Mouse (Mus musculus) midbrain, postnatal 0 days (tissue): Measurements from ENCODE around the gene Phf5a. TPM values are rescaled to one million over a fixed set of nuclear protein-coding genes. Genes with fewer than 3 reads are reported as not detected.

Source experiments
- ATAC-seq: fragments of 200-750 bp; cut with Nextera tagmentation; 2 replicates; pipeline ENCODE4 v1.8.0; 2017; ENCODE audit warnings: moderate number of reproducible peaks, mild to moderate bottlenecking, moderate TSS enrichment, moderate library complexity; ENCODE audit not compliant: low FRiP score
- DNase-seq: peaks from one replicate; pipeline ENCODE4 v3.0.0-alpha.2; 2015; ENCODE audit warnings: low spot score
- H3K27ac ChIP-seq: fragments of 300-500 bp; sonication (generic); 2 replicates; pipeline ENCODE4 v1.5.1; 2014; ENCODE audit warnings: low read depth, mild to moderate bottlenecking, low read length, mixed read lengths
- H3K27me3 ChIP-seq: fragments of 300-500 bp; sonication (generic); 2 replicates; pipeline ENCODE4 v1.6.1; 2014; ENCODE audit warnings: low read length, control low read depth, mixed read lengths; ENCODE audit not compliant: insufficient read depth
- H3K36me3 ChIP-seq: fragments of 300-500 bp; sonication (generic); 2 replicates; pipeline ENCODE4 v1.6.1; 2014; ENCODE audit warnings: low read length, control low read depth, mixed read lengths; ENCODE audit not compliant: insufficient read depth
- H3K4me1 ChIP-seq: fragments of 300-500 bp; sonication (generic); 2 replicates; pipeline ENCODE4 v1.6.1; 2014; ENCODE audit warnings: mild to moderate bottlenecking, control low read depth, antibody characterized with exemption, low read length, mixed read lengths; ENCODE audit not compliant: insufficient read depth
- H3K4me2 ChIP-seq: fragments of 300-500 bp; sonication (generic); 2 replicates; pipeline ENCODE4 v1.6.1; 2014; ENCODE audit warnings: low read depth, mild to moderate bottlenecking, low read length, mixed read lengths; ENCODE audit not compliant: poor library complexity, severe bottlenecking
- H3K4me3 ChIP-seq: fragments of 300-500 bp; sonication (generic); 2 replicates; pipeline ENCODE4 v1.5.1; 2014; ENCODE audit warnings: low read depth, mild to moderate bottlenecking, low read length, moderate library complexity
- H3K9ac ChIP-seq: fragments of 300-500 bp; sonication (generic); replicated peaks from 2 replicates; pipeline ENCODE4 v1.6.1; 2014; ENCODE audit warnings: mild to moderate bottlenecking, low read length, moderate library complexity, mixed read lengths; ENCODE audit not compliant: poor library complexity, severe bottlenecking
- H3K9me3 ChIP-seq: fragments of 300-500 bp; sonication (generic); 2 replicates; pipeline ENCODE4 v1.6.1; 2016; ENCODE audit warnings: low read length, control low read depth
- CTCF ChIP-seq: IDR thresholded peaks from 2 replicates; pipeline ENCODE4 v1.5.1; 2016; ENCODE audit warnings: antibody characterized with exemption, mild to moderate bottlenecking
- WGBS: fragments of 180-500 bp; shearing (Covaris S2); extraction: QIAGEN DNeasy Blood & Tissue Kit; methylation state at CpG from one replicate; pipeline ENCODE4 v1.1.7; 2014; 5-methylcytosine and 5-hydroxymethylcytosine counted together
- polyA plus RNA-seq: library from polyadenylated mRNA; unstranded; fragments of >200 nt; fragmentation: Nextera tagmentation; extraction: Ambion mirVana; gene quantifications from 2 replicates; pipeline ENCODE4 v1.2.1, GENCODE M21; 2015
- total RNA-seq: library from RNA; depleted of rRNA; stranded (reverse); fragments of >200 nt; gene quantifications from 2 replicates; pipeline ENCODE4 v1.2.3, GENCODE M21; 2014; rRNA removed

Phf5a gene
- total RNA-seq = 31.8 and 34.1 TPM in 2 replicates
- polyA plus RNA-seq = 107 and 118 TPM in 2 replicates

GRCm38 (mm10) chr15:81871604-81872261 is at the start of gene Phf5a:
Gene Phf5a, minus strand, starts transcription at chr15:81871911.
- peak within 1 kb of the TSS; percentile 95 for H3K4me3 ChIP-seq
- H3K9me3 ChIP-seq = no peaks in the 10 kb centered on the region
- DNase-seq (peak; percentile 98), ATAC-seq (peak; percentile 93)
- no peaks in the 10 kb centered on the region for H3K27me3 ChIP-seq
- no peaks in the 10 kb centered on the region for H3K4me1 ChIP-seq
- H3K4me2 ChIP-seq = peak within 1 kb of the TSS; percentile 82
- no peak for TF ChIP-seq CTCF
- H3K27ac ChIP-seq = peak within 1 kb of the TSS; percentile 96
- H3K36me3 ChIP-seq = peaks cover 34% of the 10 kb centered on the region
- peak within 1 kb of the TSS; percentile 88 for H3K9ac ChIP-seq
- WGBS = under 1% methylated on average over 30 of the region's 30 CpGs

GRCm38 (mm10) chr15:81921255-81921654 is 49.5 kb upstream of the Phf5a start:
- H3K27me3 ChIP-seq = no peaks in the 10 kb centered on the region
- WGBS = 64% methylated on average over 5 of the region's 5 CpGs
- peaks cover 15% of the 10 kb centered on the region for H3K36me3 ChIP-seq
- DNase-seq (peak; percentile 34), ATAC-seq (no peak)
- TF ChIP-seq CTCF = no peak
- peaks cover 11% of the 10 kb centered on the region for H3K4me1 ChIP-seq
- no peaks in the 10 kb centered on the region for H3K9me3 ChIP-seq
- H3K4me2 ChIP-seq = no peak overlapping the region
- H3K9ac ChIP-seq = no peak overlapping the region
- peak overlapping the region; percentile 47 for H3K27ac ChIP-seq
- H3K4me3 ChIP-seq = no peak overlapping the region

GRCm38 (mm10) chr15:81920546-81921217 is 49.0 kb upstream of the Phf5a start:
- Histone ChIP-seq H3K36me3 (peaks cover 21% of the 10 kb centered on the region), H3K27me3 (no peaks in the 10 kb centered on the region), H3K4me3 (no peak overlapping the region), H3K9ac (no peak overlapping the region), H3K4me1 (peaks cover 11% of the 10 kb centered on the region), H3K4me2 (no peak overlapping the region), H3K27ac (peak overlapping the region; percentile 47), H3K9me3 (no peaks in the 10 kb centered on the region)
- TF ChIP-seq CTCF = no peak
- DNase-seq (peak; percentile 74), ATAC-seq (peak; percentile 42; the same call in 1 of the 2 replicates)
- 80% methylated on average over 10 of the region's 10 CpGs for WGBS

GRCm38 (mm10) chr15:81919062-81919461 is 47.4 kb upstream of the Phf5a start:
- Histone ChIP-seq H3K27ac (no peak overlapping the region), H3K4me3 (no peak overlapping the region), H3K27me3 (no peaks in the 10 kb centered on the region), H3K4me1 (no peaks in the 10 kb centered on the region; the same call in 1 of the 2 replicates), H3K36me3 (peaks cover 33% of the 10 kb centered on the region), H3K4me2 (no peak overlapping the region), H3K9me3 (no peaks in the 10 kb centered on the region), H3K9ac (no peak overlapping the region)
- DNase-seq = no peak
- WGBS = 87% methylated on average over 5 of the region's 5 CpGs
- TF ChIP-seq CTCF = no peak
- no peak for ATAC-seq

- Histone ChIP-seq H3K9ac (no peak overlapping the region), H3K4me2 (no peak overlapping the region), H3K4me1 (no peaks in the 10 kb centered on the region), H3K27ac (no peak overlapping the region), H3K9me3 (no peaks in the 10 kb centered on the region), H3K36me3 (peaks cover 41% of the 10 kb centered on the region), H3K4me3 (no peak overlapping the region), H3K27me3 (no peaks in the 10 kb centered on the region)
- peak; percentile 75 for TF ChIP-seq CTCF
- DNase-seq (peak; percentile 53), ATAC-seq (no peak)
- WGBS = 65% methylated on average over 6 of the region's 6 CpGs
Observed at GRCm38 (mm10) chr15:81917621-81918463, 46.1 kb upstream of the Phf5a start.
